Mouse (Mus musculus) lung, adult 2 months (tissue): Measurements from ENCODE around the gene Olfr1196. TPM values are rescaled to one million over a fixed set of nuclear protein-coding genes. Genes with fewer than 3 reads are reported as not detected.
"Not testable (repeated sequence)": the region's sequence is repeated elsewhere in the genome, so short reads cannot be mapped to it uniquely, and the experiment has no call there.

Experiments used
- DNase-seq: peaks from one replicate; pipeline ENCODE4 v3.0.0; 2022
- H3K4me1 ChIP-seq: fragments of 200-500 bp; 2 replicates; pipeline ENCODE4 v1.6.1; 2011; ENCODE audit warnings: low read length; ENCODE audit not compliant: control insufficient read depth, insufficient read depth
- H3K4me3 ChIP-seq: fragments of 200-500 bp; replicated peaks from 2 replicates; pipeline ENCODE3; 2011; ENCODE audit warnings: low read depth, mild to moderate bottlenecking, control low read depth, low read length; ENCODE audit errors: extremely low read depth
- CTCF ChIP-seq: fragments of 200-500 bp; IDR thresholded peaks from 2 replicates; pipeline ENCODE4 v1.5.1; 2011; ENCODE audit warnings: mild to moderate bottlenecking, low read length, control low read depth; ENCODE audit not compliant: insufficient read depth
- POLR2A ChIP-seq: fragments of 200-500 bp; IDR thresholded peaks from 2 replicates; pipeline ENCODE4 v1.6.1; 2011; ENCODE audit warnings: low read depth, mild to moderate bottlenecking, control low read depth, low read length, borderline replicate concordance; ENCODE audit errors: extremely low read depth
- WGBS: fragments of 180-500 bp; shearing (Covaris S2); methylation state at CpG from one replicate; pipeline ENCODE4 v1.1.7; 2018; 5-methylcytosine and 5-hydroxymethylcytosine counted together
- polyA plus RNA-seq: library from polyadenylated mRNA; depleted of rRNA; stranded (reverse); fragments of >200 nt; gene quantifications from 2 replicates; pipeline ENCODE4 v1.2.3, GENCODE M21; 2012; rRNA removed

Olfr1196 gene
- not detected in 2 replicates for polyA plus RNA-seq

- Histone ChIP-seq H3K4me3 (no peak within 1 kb of the TSS), H3K4me1 (no peaks in the 10 kb centered on the region)
- no peak for DNase-seq
- TF ChIP-seq POLR2A: no peak
- TF ChIP-seq CTCF: no peak
- 80% methylated on average over 2 of the region's 2 CpGs for WGBS
These were observed at the start of gene Olfr1196 for GRCm38 (mm10) chr2:88704497-88704896. TSS of gene Olfr1196 (minus strand) at chr2:88704597.

- WGBS: 80% methylated on average over 2 of the region's 2 CpGs
- no peaks in the 10 kb centered on the region for H3K4me1 ChIP-seq
- DNase-seq: no peak
- TF ChIP-seq POLR2A: no peak
- TF ChIP-seq CTCF: no peak
- no peak within 1 kb of the TSS for H3K4me3 ChIP-seq
These were observed 46.9 kb upstream of the Olfr1196 start, which contains the start of gene Olfr1198 for GRCm38 (mm10) chr2:88751270-88751669. TSS of gene Olfr1198 (minus strand) at chr2:88751370.

GRCm38 (mm10) chr2:88743379-88743778 lies 39.0 kb upstream of the Olfr1196 start:
- WGBS: 66% methylated on average over 3 of the region's 3 CpGs
- Histone ChIP-seq H3K4me1 (no peaks in the 10 kb centered on the region), H3K4me3 (no peak overlapping the region)
- DNase-seq: no peak
- no peak for TF ChIP-seq POLR2A

GRCm38 (mm10) chr2:88732266-88732665 lies 27.9 kb upstream of the Olfr1196 start, which contains the start of gene Olfr1197:
TSS of gene Olfr1197 (minus strand) at chr2:88732366.
- 76% methylated on average over 1 of the region's 1 CpGs for WGBS
- no peak for DNase-seq

GRCm38 (mm10) chr2:88689087-88689486 lies 15.3 kb downstream of the Olfr1196 start, which contains the start of gene Olfr1195:
TSS of gene Olfr1195 (minus strand) at chr2:88689187.
- no peak for TF ChIP-seq POLR2A
- TF ChIP-seq CTCF: no peak
- Histone ChIP-seq H3K4me1 (no peaks in the 10 kb centered on the region), H3K4me3 (no peak within 1 kb of the TSS)
- DNase-seq: no peak

More at GRCm38 (mm10) chr2:88732266-88732665, 27.9 kb upstream of the Olfr1196 start, which contains the start of gene Olfr1197:
- Histone ChIP-seq H3K4me3 (no peak within 1 kb of the TSS), H3K4me1 (no peaks in the 10 kb centered on the region)
- TF ChIP-seq CTCF: no peak
- TF ChIP-seq POLR2A: no peak

- not testable (repeated sequence) for H3K4me1 ChIP-seq, DNase-seq, H3K4me3 ChIP-seq
These were observed 29.1 kb downstream of the Olfr1196 start, which contains the start of gene Olfr1193 for GRCm38 (mm10) chr2:88675328-88675727. TSS of gene Olfr1193 (plus strand) at chr2:88675628.

- H3K4me1 ChIP-seq: no peaks in the 10 kb centered on the region
- DNase-seq: no peak
- TF ChIP-seq CTCF (no peak), POLR2A (no peak)
- H3K4me3 ChIP-seq: no peak within 1 kb of the TSS
- 24% methylated on average over 1 of the region's 1 CpGs for WGBS
These were observed 56.2 kb downstream of the Olfr1196 start, which contains the start of gene Olfr1192-ps1 for GRCm38 (mm10) chr2:88648209-88648608. TSS of gene Olfr1192-ps1 (plus strand) at chr2:88648509.

Other genes with a start within 250 kb of the Olfr1196 start
- not detected in 2 replicates for gene Olfr1183, start 249.7 kb downstream of the Olfr1196 start, polyA plus RNA-seq
- not detected in 2 replicates for gene Olfr1184, start 221.0 kb downstream of the Olfr1196 start, polyA plus RNA-seq
- not detected in 2 replicates for gene Olfr1185-ps1, start 211.3 kb downstream of the Olfr1196 start, polyA plus RNA-seq
- gene Olfr1186, start 186.0 kb downstream of the Olfr1196 start, polyA plus RNA-seq: not detected in 2 replicates
- gene Olfr1188, start 147.7 kb downstream of the Olfr1196 start, polyA plus RNA-seq: not detected in 2 replicates
- gene Olfr1189, start 118.1 kb downstream of the Olfr1196 start, polyA plus RNA-seq: not detected in 2 replicates
- not detected in 2 replicates for gene Olfr1191-ps1, start 64.1 kb downstream of the Olfr1196 start, polyA plus RNA-seq
- gene Olfr1192-ps1, start 56.1 kb downstream of the Olfr1196 start, polyA plus RNA-seq: not detected in 2 replicates
- gene Olfr1193, start 29.0 kb downstream of the Olfr1196 start, polyA plus RNA-seq: not detected in 2 replicates
- not detected in 2 replicates for gene Olfr1195, start 15.4 kb downstream of the Olfr1196 start, polyA plus RNA-seq
- not detected in 2 replicates for gene Olfr1197, start 27.8 kb upstream of the Olfr1196 start, polyA plus RNA-seq
- not detected in 2 replicates for gene Olfr1198, start 46.8 kb upstream of the Olfr1196 start, polyA plus RNA-seq
- not detected in 2 replicates for gene Olfr1199, start 55.9 kb upstream of the Olfr1196 start, polyA plus RNA-seq
- gene Olfr1200, start 65.9 kb upstream of the Olfr1196 start, polyA plus RNA-seq: not detected in 2 replicates
- gene Olfr1201, start 88.4 kb upstream of the Olfr1196 start, polyA plus RNA-seq: not detected in 2 replicates
- gene Olfr1202, start 109.9 kb upstream of the Olfr1196 start, polyA plus RNA-seq: not detected in 2 replicates
- not detected in 2 replicates for gene Olfr1205, start 125.1 kb upstream of the Olfr1196 start, polyA plus RNA-seq
- not detected in 2 replicates for gene Olfr1204, start 144.7 kb upstream of the Olfr1196 start, polyA plus RNA-seq
- not detected in 2 replicates for gene Olfr1206, start 158.6 kb upstream of the Olfr1196 start, polyA plus RNA-seq
- gene Olfr1208, start 197.7 kb upstream of the Olfr1196 start, polyA plus RNA-seq: not detected in 2 replicates
- gene Olfr1209, start 210.6 kb upstream of the Olfr1196 start, polyA plus RNA-seq: not detected in 2 replicates
- gene Olfr1211, start 233.5 kb upstream of the Olfr1196 start, polyA plus RNA-seq: not detected in 2 replicates
- gene Olfr1212, start 249.4 kb upstream of the Olfr1196 start, polyA plus RNA-seq: not detected in 2 replicates